In genomic region chr10:96075880-96076279, GRCm38 (mm10) we compare ENCODE assay signal across 8 mouse cellular contexts.
DNase-seq lines count a peak whose midpoint lies in the region; TF ChIP-seq lines count a peak whose summit lies in the region.
"Had no signal": no experiment of that assay in that cellular context is flagged by ENCODE, and none has a peak within 500 bp of the region (broad histone marks: within the 10 kb centered on the region; RNA-seq: fewer than 3 reads in every experiment).

No protein-coding gene starts in this region.

- peak; percentile 17 to 47 for DNase-seq in left cerebral cortex, postnatal 10 days (ENCODE audit: extremely low spot score in 1 of 2, low spot score in 2 of 2)
- DNase-seq in left cerebral cortex, adult 8-10 months (ENCODE audit: low spot score in 2 of 2), result no peak
- peak; percentile 75 for DNase-seq in brain, embryonic 14.5 days (ENCODE audit: low read depth)
- peak; percentile 24 for DNase-seq in gastrocnemius, postnatal 14 days
- peak; percentile 29 for DNase-seq in lung, postnatal 25 days (ENCODE audit: low spot score)
- no peak for DNase-seq in kidney, adult 18-20 months
- no peak for DNase-seq in ovary, postnatal 14 days (ENCODE audit: low spot score)
- DNase-seq: thymus, postnatal 36 days had no signal

- intact Hi-C loops in left cerebral cortex, postnatal 10 days (cut with DNase I), result no loop called here
- intact Hi-C loops in gastrocnemius, postnatal 14 days (cut with DNase I; ENCODE audit: low total_unique reads), result no loop called here

- no peak for TF ChIP-seq CTCF in brain, embryonic 14.5 days (IDR thresholded peaks at IDR 0.05; ENCODE audit: borderline replicate concordance, extremely low read depth, insufficient read depth, insufficient read length)

- no peak for TF ChIP-seq POLR2A in brain, embryonic 14.5 days (IDR thresholded peaks at IDR 0.05; ENCODE audit: borderline replicate concordance, extremely low read depth, insufficient read depth, insufficient read length, poor library complexity, severe bottlenecking)

Comparison
In these comparisons a context has a peak if more than half of its experiments do, and no peak if none do; other contexts are left out.
1. DNase-seq: peak in left cerebral cortex, postnatal 10 days (2 of 2), brain, embryonic 14.5 days (single experiment), gastrocnemius, postnatal 14 days (single experiment) and lung, postnatal 25 days (single experiment); none in left cerebral cortex, adult 8-10 months (0 of 2), kidney, adult 18-20 months (single experiment) and ovary, postnatal 14 days (single experiment).